Mouse (Mus musculus) spleen, adult 2 months (tissue): ENCODE measurements around the gene Eef2k. TPM values are rescaled to one million over a fixed set of nuclear protein-coding genes. Genes with fewer than 3 reads are reported as not detected.
A peak's percentile ranks its signal among the peaks of the same experiment; 100 is the strongest.

Experiments
- DNase-seq, 2 experiments: peaks; one replicate each; pipeline versions ENCODE4 v3.0.0 to v3.0.0-alpha.2; 2012 to 2021; ENCODE audit warnings: low spot score in 2 of 2, low read depth in 1 of 2
- H3K27ac ChIP-seq: fragments of 200-500 bp; 2 replicates; pipeline ENCODE4 v1.5.1; 2012; ENCODE audit warnings: low read length, inconsistent platforms; ENCODE audit not compliant: insufficient read depth
- H3K27me3 ChIP-seq: fragments of 200-500 bp; 2 replicates; pipeline ENCODE4 v1.6.1; 2012; ENCODE audit warnings: mild to moderate bottlenecking, moderate library complexity, low read length, inconsistent platforms; ENCODE audit not compliant: control insufficient read depth, insufficient read depth
- H3K36me3 ChIP-seq: fragments of 200-500 bp; 2 replicates; pipeline ENCODE4 v1.6.1; 2012; ENCODE audit warnings: mild to moderate bottlenecking, low read length, inconsistent platforms; ENCODE audit not compliant: control insufficient read depth, insufficient read depth
- H3K4me1 ChIP-seq: fragments of 200-500 bp; 2 replicates; pipeline ENCODE4 v1.6.1; 2011; ENCODE audit warnings: inconsistent platforms; ENCODE audit not compliant: control insufficient read depth, insufficient read depth, insufficient read length
- H3K4me3 ChIP-seq: fragments of 200-500 bp; 2 replicates; pipeline ENCODE4 v1.5.1; 2011; ENCODE audit warnings: mild to moderate bottlenecking, inconsistent platforms; ENCODE audit not compliant: insufficient read depth, insufficient read length; ENCODE audit errors: extremely low read depth
- CTCF ChIP-seq: fragments of 200-500 bp; IDR thresholded peaks from 2 replicates; pipeline ENCODE4 v1.5.1; 2011; ENCODE audit warnings: mild to moderate bottlenecking, inconsistent platforms; ENCODE audit not compliant: insufficient read depth, insufficient read length, insufficient replicate concordance; ENCODE audit errors: extremely low read depth
- POLR2A ChIP-seq: fragments of 200-500 bp; IDR thresholded peaks from 2 replicates; pipeline ENCODE4 v1.6.1; 2011; ENCODE audit warnings: low read depth, low read length, inconsistent platforms
- WGBS: fragments of 180-500 bp; shearing (Covaris S2); methylation state at CpG from one replicate; pipeline ENCODE4 v1.1.7; 2018; 5-methylcytosine and 5-hydroxymethylcytosine counted together
- polyA plus RNA-seq: library from polyadenylated mRNA; depleted of rRNA; stranded (reverse); fragments of >200 nt; gene quantifications from 2 replicates; pipeline ENCODE4 v1.2.3, GENCODE M21; 2012; rRNA removed

Eef2k gene
- 15.8 and 18.4 TPM in 2 replicates for polyA plus RNA-seq

GRCm38 (mm10) chr7:120842345-120843036 is at the start of gene Eef2k:
Eef2k (plus strand) TSS chr7:120842831.
- H3K4me1 ChIP-seq = peaks cover 4% of the 10 kb centered on the region; the same call in 1 of the 2 replicates
- DNase-seq = peak; percentile 79 to 80
- peak within 1 kb of the TSS; percentile 79 for H3K4me3 ChIP-seq
- 4% methylated on average over 34 of the region's 35 CpGs for WGBS
- TF ChIP-seq POLR2A (no peak), CTCF (peak; percentile 45; the same call in 1 of the 2 replicates)
- no peaks in the 10 kb centered on the region for H3K36me3 ChIP-seq
- H3K27me3 ChIP-seq = no peaks in the 10 kb centered on the region
- peak within 1 kb of the TSS; percentile 63 for H3K27ac ChIP-seq

GRCm38 (mm10) chr7:120795544-120795943 is 47.1 kb upstream of the Eef2k start:
- Histone ChIP-seq H3K36me3 (no peaks in the 10 kb centered on the region), H3K27me3 (no peaks in the 10 kb centered on the region), H3K4me1 (no peaks in the 10 kb centered on the region), H3K4me3 (no peak overlapping the region), H3K27ac (no peak overlapping the region)
- 84% methylated on average over 4 of the region's 4 CpGs for WGBS
- no peak for DNase-seq
- TF ChIP-seq POLR2A (no peak), CTCF (no peak)

- H3K4me3 ChIP-seq = no peak overlapping the region
- H3K36me3 ChIP-seq = no peaks in the 10 kb centered on the region
- no peak for TF ChIP-seq POLR2A
- TF ChIP-seq CTCF = no peak
- H3K27me3 ChIP-seq = no peaks in the 10 kb centered on the region
- H3K27ac ChIP-seq = no peak overlapping the region
- no peak for DNase-seq
- no peaks in the 10 kb centered on the region for H3K4me1 ChIP-seq
- WGBS = 31% methylated on average over 3 of the region's 3 CpGs
These were observed 46.3 kb upstream of the Eef2k start for GRCm38 (mm10) chr7:120796369-120796768.

GRCm38 (mm10) chr7:120803268-120803667 is 39.4 kb upstream of the Eef2k start:
- 87% methylated on average over 2 of the region's 2 CpGs for WGBS
- Histone ChIP-seq H3K27me3 (no peaks in the 10 kb centered on the region), H3K27ac (no peak overlapping the region), H3K4me3 (no peak overlapping the region), H3K4me1 (no peaks in the 10 kb centered on the region), H3K36me3 (no peaks in the 10 kb centered on the region)
- TF ChIP-seq CTCF (no peak), POLR2A (no peak)
- no peak for DNase-seq

- H3K27ac ChIP-seq = no peak overlapping the region
- H3K4me1 ChIP-seq = no peaks in the 10 kb centered on the region
- DNase-seq = no peak
- H3K27me3 ChIP-seq = no peaks in the 10 kb centered on the region
- H3K4me3 ChIP-seq = no peak overlapping the region
- TF ChIP-seq POLR2A = no peak
- no peak for TF ChIP-seq CTCF
- H3K36me3 ChIP-seq = no peaks in the 10 kb centered on the region
- WGBS = 13% methylated on average over 27 of the region's 27 CpGs
These were observed 32.9 kb upstream of the Eef2k start for GRCm38 (mm10) chr7:120809705-120810104.

GRCm38 (mm10) chr7:120811834-120812415 is 30.7 kb upstream of the Eef2k start, which contains the start of gene Gm5737:
Gm5737 (plus strand) TSS chr7:120812365.
- no peaks in the 10 kb centered on the region for H3K36me3 ChIP-seq
- H3K4me1 ChIP-seq = no peaks in the 10 kb centered on the region
- no peaks in the 10 kb centered on the region for H3K27me3 ChIP-seq
- no peak within 1 kb of the TSS for H3K4me3 ChIP-seq
- WGBS = 66% methylated on average over 6 of the region's 6 CpGs
- DNase-seq = no peak
- no peak for TF ChIP-seq CTCF
- no peak for TF ChIP-seq POLR2A
- no peak within 1 kb of the TSS for H3K27ac ChIP-seq

GRCm38 (mm10) chr7:120817552-120817951 is 25.1 kb upstream of the Eef2k start:
- WGBS = 83% methylated on average over 6 of the region's 6 CpGs
- H3K4me1 ChIP-seq = no peaks in the 10 kb centered on the region
- H3K36me3 ChIP-seq = no peaks in the 10 kb centered on the region
- H3K27ac ChIP-seq = no peak overlapping the region
- DNase-seq = no peak
- TF ChIP-seq CTCF (no peak), POLR2A (no peak)
- H3K4me3 ChIP-seq = no peak overlapping the region
- no peaks in the 10 kb centered on the region for H3K27me3 ChIP-seq
